Mouse (Mus musculus) hindbrain, embryonic 15.5 days (tissue): Measurements from ENCODE around the gene Krt42. TPM values are rescaled to one million over a fixed set of nuclear protein-coding genes. Genes with fewer than 3 reads are reported as not detected.
A peak's percentile ranks its signal among the peaks of the same experiment; 100 is the strongest.

Experiments
- ATAC-seq: fragments of 200-750 bp; cut with Nextera tagmentation; 2 replicates; pipeline ENCODE4 v1.8.0; 2017; ENCODE audit warnings: low read depth, moderate number of reproducible peaks, moderate TSS enrichment; ENCODE audit not compliant: low FRiP score
- H3K27ac ChIP-seq: fragments of 300-500 bp; sonication (generic); replicated peaks from 2 replicates; pipeline ENCODE4 v1.5.1; 2015; ENCODE audit warnings: mild to moderate bottlenecking, inconsistent platforms
- H3K27me3 ChIP-seq: fragments of 300-500 bp; sonication (generic); 2 replicates; pipeline ENCODE4 v1.6.1; 2015; ENCODE audit warnings: control low read depth, inconsistent platforms
- H3K36me3 ChIP-seq: fragments of 300-500 bp; sonication (generic); 2 replicates; pipeline ENCODE4 v1.6.1; 2015; ENCODE audit warnings: control low read depth, inconsistent platforms
- H3K4me1 ChIP-seq: fragments of 300-500 bp; sonication (generic); replicated peaks from 2 replicates; pipeline ENCODE4 v1.6.1; 2015; ENCODE audit warnings: control low read depth, inconsistent platforms
- H3K4me2 ChIP-seq: fragments of 300-500 bp; sonication (generic); 2 replicates; pipeline ENCODE4 v1.6.1; 2015; ENCODE audit warnings: moderate library complexity, mild to moderate bottlenecking, inconsistent platforms
- H3K4me3 ChIP-seq: fragments of 300-500 bp; sonication (generic); 2 replicates; pipeline ENCODE4 v1.5.1; 2015; ENCODE audit warnings: mild to moderate bottlenecking, inconsistent platforms
- H3K9ac ChIP-seq: fragments of 300-500 bp; sonication (generic); 2 replicates; pipeline ENCODE4 v1.6.1; 2015; ENCODE audit warnings: inconsistent platforms
- H3K9me3 ChIP-seq: fragments of 300-500 bp; sonication (generic); 2 replicates; pipeline ENCODE4 v1.6.1; 2016; ENCODE audit warnings: control low read depth, inconsistent platforms
- WGBS: fragments of 180-500 bp; shearing (Covaris S2); methylation state at CpG from one replicate; pipeline ENCODE4 v1.1.7; 2015; 5-methylcytosine and 5-hydroxymethylcytosine counted together
- polyA plus RNA-seq: library from polyadenylated mRNA; unstranded; fragments of >200 nt; fragmentation: Nextera tagmentation; extraction: Ambion mirVana; gene quantifications from 2 replicates; pipeline ENCODE4 v1.2.1, GENCODE M21; 2015

Krt42 gene
- polyA plus RNA-seq, 1 experiment from 2014 or later = not detected

DNA sequence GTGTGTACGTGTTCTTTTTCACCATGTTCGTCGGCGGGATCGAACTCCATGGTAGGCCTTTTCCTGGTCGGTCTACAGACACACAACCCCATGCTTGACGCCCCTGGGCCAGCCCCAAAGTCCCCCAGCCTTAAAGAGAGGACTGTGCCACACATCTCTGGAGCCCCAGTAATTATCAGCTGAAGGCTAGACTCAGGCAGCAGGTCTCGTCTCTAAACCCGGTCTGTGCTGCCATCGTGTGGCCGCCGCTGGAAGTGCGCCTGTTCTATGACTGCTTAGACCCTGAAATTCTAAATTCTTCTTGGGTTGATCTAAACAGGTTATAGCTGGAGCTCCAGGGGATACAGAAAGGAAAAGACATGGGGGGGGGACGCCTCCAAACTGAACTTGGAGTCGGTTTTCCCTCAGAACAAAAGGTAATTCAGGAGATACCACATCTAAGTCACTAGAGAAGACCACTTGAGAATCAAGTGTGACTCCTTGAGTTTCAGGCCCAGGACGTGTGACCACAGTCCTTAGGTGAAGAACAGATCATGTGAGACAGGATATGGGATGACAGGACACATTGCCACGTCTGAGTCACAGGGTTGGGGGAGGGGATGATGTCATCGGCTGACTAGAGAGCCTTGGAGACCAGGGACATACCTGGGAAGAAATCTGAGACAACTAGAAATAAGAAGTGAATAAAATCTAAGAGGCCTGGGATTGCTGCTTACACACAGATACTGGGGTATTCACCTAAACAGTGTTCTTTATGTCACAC is 28.8 kb upstream of the Krt42 start:
- 19% methylated on average over 18 of the region's 18 CpGs for WGBS
- no peaks in the 10 kb centered on the region for H3K9me3 ChIP-seq
- H3K9ac ChIP-seq = 0 out of 2 replicates have a peak overlapping the region, but pooled peaks have one; percentile 10
- H3K27me3 ChIP-seq = no peaks in the 10 kb centered on the region
- H3K4me3 ChIP-seq = peak overlapping the region; percentile 15; the same call in 1 of the 2 replicates
- no peaks in the 10 kb centered on the region for H3K36me3 ChIP-seq
- H3K4me2 ChIP-seq = peak overlapping the region; percentile 47
- no peak overlapping the region for H3K27ac ChIP-seq
- 0 out of 2 replicates have a peak, but pooled peaks cover 5% of the 10 kb centered on the region for H3K4me1 ChIP-seq
- peak; percentile 69; the same call in 1 of the 2 replicates for ATAC-seq

DNA sequence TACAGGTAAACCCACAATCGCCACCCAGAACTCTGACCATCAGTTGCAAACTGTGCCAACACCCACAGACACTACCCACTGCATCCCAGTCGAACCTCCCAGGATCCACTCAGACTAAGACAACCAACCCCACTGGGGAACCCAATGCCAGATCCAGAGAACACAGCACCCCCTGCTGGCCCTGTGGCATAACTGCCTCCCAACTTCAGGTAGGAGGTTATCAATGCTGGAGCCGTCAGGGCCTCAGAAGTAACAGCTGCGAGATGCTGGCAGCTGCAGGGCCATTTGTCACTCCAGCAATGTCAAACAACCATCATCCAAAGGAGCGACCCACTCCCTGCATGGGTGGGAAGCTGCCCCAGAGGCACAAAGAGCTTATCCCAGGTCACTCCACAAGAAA is 28.1 kb upstream of the Krt42 start:
- Histone ChIP-seq H3K9ac (0 out of 2 replicates have a peak overlapping the region, but pooled peaks have one; percentile 10), H3K4me1 (0 out of 2 replicates have a peak, but pooled peaks cover 5% of the 10 kb centered on the region), H3K36me3 (no peaks in the 10 kb centered on the region), H3K27me3 (no peaks in the 10 kb centered on the region), H3K27ac (no peak overlapping the region), H3K4me3 (no peak overlapping the region), H3K9me3 (no peaks in the 10 kb centered on the region), H3K4me2 (peak overlapping the region; percentile 47)
- 39% methylated on average over 5 of the region's 5 CpGs for WGBS
- no peak for ATAC-seq

DNA sequence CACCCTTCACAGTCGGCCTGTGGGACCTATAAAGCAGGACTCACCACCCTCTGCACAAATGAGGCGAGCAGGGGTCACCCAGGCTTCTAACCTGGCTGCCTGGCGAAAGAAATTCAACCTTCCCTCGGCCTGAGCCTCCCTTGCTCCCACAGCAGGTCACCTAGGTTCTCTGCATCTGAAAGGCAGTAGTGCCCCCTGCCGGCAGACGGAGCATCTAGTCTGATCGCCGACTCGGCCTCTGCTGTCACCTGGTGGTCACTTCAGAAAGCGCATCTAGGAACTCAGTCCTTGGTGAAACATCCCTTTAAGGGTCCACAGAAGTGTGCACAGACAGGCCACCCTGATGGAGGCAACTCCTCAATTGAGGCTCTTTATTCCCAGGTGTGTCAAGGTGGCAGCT is 25.6 kb upstream of the Krt42 start:
- no peaks in the 10 kb centered on the region for H3K27me3 ChIP-seq
- WGBS = 11% methylated on average over 10 of the region's 10 CpGs
- no peaks in the 10 kb centered on the region for H3K36me3 ChIP-seq
- no peak overlapping the region for H3K9ac ChIP-seq
- peak overlapping the region; percentile 40 for H3K4me2 ChIP-seq
- H3K27ac ChIP-seq = no peak overlapping the region
- no peaks in the 10 kb centered on the region for H3K9me3 ChIP-seq
- H3K4me3 ChIP-seq = no peak overlapping the region
- 0 out of 2 replicates have a peak, but pooled peaks cover 5% of the 10 kb centered on the region for H3K4me1 ChIP-seq
- ATAC-seq = 0 out of 2 replicates have a peak, but pooled peaks have one; percentile 27

DNA sequence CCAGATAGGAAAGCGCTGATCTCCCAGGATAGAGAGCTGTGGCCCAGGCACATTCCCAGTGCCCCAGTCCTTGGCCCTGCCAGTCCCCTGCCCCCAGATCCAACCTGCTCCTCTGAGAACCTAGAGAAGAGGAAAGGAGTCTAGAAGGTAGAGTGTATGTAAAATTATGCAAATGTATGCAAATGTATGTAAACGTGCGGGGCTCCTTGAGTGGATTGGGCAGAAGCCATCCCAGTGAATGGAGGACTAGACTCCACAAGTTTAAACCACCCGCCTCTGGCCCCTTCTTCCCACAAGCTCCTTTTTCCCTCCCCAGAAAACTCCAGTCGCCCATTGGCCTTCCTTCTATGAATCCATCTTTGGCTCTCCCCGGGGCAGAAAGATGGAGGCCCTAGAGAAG is 23.2 kb upstream of the Krt42 start:
- Histone ChIP-seq H3K9me3 (no peaks in the 10 kb centered on the region), H3K27ac (no peak overlapping the region), H3K9ac (no peak overlapping the region), H3K27me3 (no peaks in the 10 kb centered on the region), H3K4me3 (no peak overlapping the region), H3K4me1 (0 out of 2 replicates have a peak, but pooled peaks cover 1% of the 10 kb centered on the region), H3K4me2 (no peak overlapping the region), H3K36me3 (no peaks in the 10 kb centered on the region)
- WGBS = 46% methylated on average over 6 of the region's 6 CpGs
- no peak for ATAC-seq

DNA sequence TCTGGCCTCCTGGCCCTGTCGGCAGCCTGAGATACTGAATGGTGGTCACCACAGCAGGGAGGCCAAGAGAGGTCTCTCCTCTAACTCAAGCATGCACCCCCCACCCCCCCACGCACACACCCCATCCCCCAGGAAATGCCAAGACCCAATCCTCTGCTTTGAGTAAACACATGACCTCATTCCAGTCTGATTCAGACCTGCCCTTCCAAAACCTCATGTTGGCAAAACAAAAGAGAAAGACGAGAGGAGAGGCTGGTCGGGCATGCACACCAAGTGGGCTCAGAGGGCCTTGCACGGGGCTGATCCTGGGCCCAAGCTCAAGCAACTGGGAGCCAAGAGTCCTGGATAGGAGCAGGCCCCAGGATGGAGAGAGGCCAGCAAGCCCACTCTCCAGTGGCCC is 20.6 kb upstream of the Krt42 start:
- no peak overlapping the region for H3K9ac ChIP-seq
- no peaks in the 10 kb centered on the region for H3K36me3 ChIP-seq
- 41% methylated on average over 5 of the region's 5 CpGs for WGBS
- H3K27me3 ChIP-seq = no peaks in the 10 kb centered on the region
- H3K4me3 ChIP-seq = no peak overlapping the region
- H3K4me2 ChIP-seq = no peak overlapping the region
- ATAC-seq = no peak
- no peaks in the 10 kb centered on the region for H3K4me1 ChIP-seq
- H3K27ac ChIP-seq = no peak overlapping the region
- no peaks in the 10 kb centered on the region for H3K9me3 ChIP-seq

DNA sequence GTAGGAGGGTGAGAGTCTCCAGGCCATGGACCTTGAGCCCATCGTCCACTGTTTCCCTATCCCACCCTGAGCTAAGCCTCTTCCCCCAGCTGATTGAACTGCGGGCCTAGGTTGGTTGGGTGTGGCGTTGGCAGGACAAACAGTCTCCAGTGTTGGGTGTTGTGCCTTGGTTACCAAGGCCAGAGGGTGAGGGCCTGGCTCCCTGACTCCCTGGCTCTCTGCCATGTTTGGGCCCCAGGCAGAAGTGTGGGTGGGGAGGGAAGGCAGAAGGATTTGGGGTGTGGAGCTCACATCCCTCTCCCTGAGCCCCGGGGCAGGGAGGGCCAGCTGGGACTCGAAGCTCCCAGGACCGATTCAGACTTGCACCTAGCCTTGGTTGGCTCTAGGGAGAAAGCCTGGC is 19.3 kb upstream of the Krt42 start:
- 82% methylated on average over 6 of the region's 6 CpGs for WGBS
- no peak overlapping the region for H3K27ac ChIP-seq
- no peak for ATAC-seq

DNA sequence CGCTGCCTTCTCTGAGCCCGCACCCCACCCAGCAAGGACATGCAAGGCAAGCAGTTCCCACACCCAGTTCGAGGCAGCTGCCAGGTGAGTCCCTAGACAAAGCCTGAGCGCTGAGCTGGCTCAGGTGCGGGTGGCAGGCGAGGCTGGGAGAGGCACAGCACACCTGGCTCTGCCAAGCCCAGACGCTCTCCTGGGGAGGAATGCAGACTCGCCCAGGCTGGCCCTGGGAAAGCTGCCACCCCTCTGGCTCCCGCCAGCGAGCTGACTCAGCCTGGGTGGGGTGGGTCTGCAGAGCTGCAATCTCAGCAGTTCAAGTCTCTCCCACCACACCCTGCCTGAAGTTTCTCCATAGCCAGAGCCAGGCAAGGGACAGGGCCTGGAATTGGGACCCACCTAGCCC is 17.4 kb upstream of the Krt42 start:
- no peak for ATAC-seq
- H3K36me3 ChIP-seq = no peaks in the 10 kb centered on the region
- H3K4me1 ChIP-seq = no peaks in the 10 kb centered on the region
- 34% methylated on average over 10 of the region's 10 CpGs for WGBS
- H3K27me3 ChIP-seq = no peaks in the 10 kb centered on the region
- no peak overlapping the region for H3K9ac ChIP-seq
- H3K4me2 ChIP-seq = no peak overlapping the region
- H3K4me3 ChIP-seq = no peak overlapping the region
- H3K9me3 ChIP-seq = no peaks in the 10 kb centered on the region
- H3K27ac ChIP-seq = no peak overlapping the region

More for the DNA sequence above, 19.3 kb upstream of the Krt42 start:
- H3K4me2 ChIP-seq = no peak overlapping the region
- no peaks in the 10 kb centered on the region for H3K36me3 ChIP-seq
- no peaks in the 10 kb centered on the region for H3K27me3 ChIP-seq
- H3K9me3 ChIP-seq = no peaks in the 10 kb centered on the region
- H3K9ac ChIP-seq = no peak overlapping the region
- H3K4me1 ChIP-seq = no peaks in the 10 kb centered on the region
- no peak overlapping the region for H3K4me3 ChIP-seq

DNA sequence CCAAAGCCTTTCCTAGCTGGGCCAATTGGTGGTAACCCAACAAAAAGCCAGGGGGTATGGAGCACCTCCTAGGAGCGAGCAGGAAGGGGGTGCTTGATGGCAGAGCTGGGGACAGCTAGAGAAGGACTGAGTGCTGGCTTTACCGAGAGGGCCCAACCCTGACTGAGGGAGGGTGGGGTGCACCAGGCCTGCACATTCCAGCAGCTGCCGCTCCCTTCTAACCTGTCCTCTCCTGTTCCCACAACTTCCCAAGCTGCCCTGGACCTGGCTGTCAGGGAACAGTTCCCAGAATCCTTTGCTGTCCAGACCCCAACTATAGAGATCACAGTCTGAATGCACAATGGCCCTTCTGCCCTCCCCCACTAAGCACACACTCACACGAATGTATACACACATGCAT is 15.3 kb upstream of the Krt42 start:
- H3K4me3 ChIP-seq = no peak overlapping the region
- no peak overlapping the region for H3K9ac ChIP-seq
- ATAC-seq = no peak
- no peaks in the 10 kb centered on the region for H3K9me3 ChIP-seq
- no peak overlapping the region for H3K4me2 ChIP-seq
- H3K36me3 ChIP-seq = no peaks in the 10 kb centered on the region
- 84% methylated on average over 4 of the region's 4 CpGs for WGBS
- no peaks in the 10 kb centered on the region for H3K27me3 ChIP-seq
- no peaks in the 10 kb centered on the region for H3K4me1 ChIP-seq
- no peak overlapping the region for H3K27ac ChIP-seq

DNA sequence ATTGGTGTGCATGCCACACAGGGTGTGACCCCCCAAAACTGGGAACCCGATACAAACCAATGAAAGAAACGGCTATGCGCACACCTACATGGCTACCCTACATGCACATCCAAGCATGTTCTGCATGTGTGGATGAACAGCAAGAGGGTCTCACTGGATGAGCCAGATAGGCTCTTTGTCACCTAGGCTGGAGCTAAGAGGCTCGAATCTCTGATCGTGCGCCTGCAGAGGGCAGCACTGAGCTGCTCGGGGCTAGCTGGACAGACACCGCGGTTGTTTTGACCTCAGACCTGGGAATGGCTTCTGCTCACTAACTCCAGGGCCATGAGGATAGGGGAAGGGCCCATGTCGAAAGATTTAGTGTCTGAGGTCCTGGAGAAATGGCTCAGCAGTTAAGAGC is 12.9 kb upstream of the Krt42 start:
- WGBS = 26% methylated on average over 10 of the region's 10 CpGs
- H3K27ac ChIP-seq = no peak overlapping the region
- H3K4me2 ChIP-seq = no peak overlapping the region
- H3K9me3 ChIP-seq = no peaks in the 10 kb centered on the region
- no peak overlapping the region for H3K9ac ChIP-seq
- H3K36me3 ChIP-seq = no peaks in the 10 kb centered on the region
- peak; percentile 27; the same call in 1 of the 2 replicates for ATAC-seq
- H3K4me3 ChIP-seq = no peak overlapping the region
- no peaks in the 10 kb centered on the region for H3K27me3 ChIP-seq
- no peaks in the 10 kb centered on the region for H3K4me1 ChIP-seq

DNA sequence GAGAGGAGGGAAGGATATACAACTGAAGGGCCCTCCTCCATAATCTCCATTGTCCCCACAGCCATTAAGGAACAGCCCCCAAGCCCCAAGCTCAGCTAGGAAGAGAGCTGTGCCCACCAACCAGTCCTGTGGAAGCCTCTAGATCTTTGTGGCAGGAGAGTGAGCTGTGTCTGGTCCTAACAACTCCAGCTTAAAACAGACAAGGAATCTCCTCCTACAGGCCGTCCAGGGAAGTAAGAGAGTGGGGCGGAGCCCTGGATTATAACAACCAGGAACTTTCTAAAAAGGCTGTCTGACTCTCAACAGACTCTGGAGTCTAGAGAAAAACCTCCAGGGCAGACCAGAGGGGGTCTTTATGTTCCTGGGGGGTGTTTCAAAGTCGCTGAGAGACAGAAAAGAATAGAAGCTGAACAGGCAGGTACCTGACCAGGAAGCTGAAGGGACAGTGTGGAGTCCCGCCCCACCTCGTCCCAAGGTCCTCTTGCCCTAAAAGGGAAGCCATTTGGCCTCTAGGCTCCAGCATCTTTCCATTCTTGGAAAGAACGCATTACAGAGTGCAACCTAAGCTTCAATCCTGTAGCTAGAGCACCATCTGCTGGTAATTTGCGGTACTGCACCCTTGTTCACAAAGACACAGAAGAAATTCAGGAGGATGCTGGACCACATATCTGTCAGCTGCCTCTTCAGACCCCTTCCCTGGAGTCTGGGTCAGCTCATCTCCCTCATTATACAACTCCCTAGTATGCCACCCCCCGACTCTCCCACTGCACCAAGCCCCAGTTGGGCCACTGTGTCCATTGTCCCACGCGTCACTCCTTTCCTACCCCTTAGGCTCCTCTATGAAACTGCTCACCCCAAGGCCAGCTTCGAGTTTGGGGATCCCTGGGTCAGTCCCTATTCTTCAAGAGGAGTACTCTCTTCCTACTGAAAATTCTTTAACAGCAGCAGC is 12.2 kb upstream of the Krt42 start:
- Histone ChIP-seq H3K4me1 (no peaks in the 10 kb centered on the region), H3K36me3 (no peaks in the 10 kb centered on the region), H3K4me3 (no peak overlapping the region), H3K4me2 (0 out of 2 replicates have a peak overlapping the region, but pooled peaks have one; percentile 4), H3K9me3 (no peaks in the 10 kb centered on the region), H3K27ac (no peak overlapping the region), H3K9ac (no peak overlapping the region), H3K27me3 (no peaks in the 10 kb centered on the region)
- WGBS = 20% methylated on average over 11 of the region's 11 CpGs
- peak; percentile 63; the same call in 1 of the 2 replicates for ATAC-seq

DNA sequence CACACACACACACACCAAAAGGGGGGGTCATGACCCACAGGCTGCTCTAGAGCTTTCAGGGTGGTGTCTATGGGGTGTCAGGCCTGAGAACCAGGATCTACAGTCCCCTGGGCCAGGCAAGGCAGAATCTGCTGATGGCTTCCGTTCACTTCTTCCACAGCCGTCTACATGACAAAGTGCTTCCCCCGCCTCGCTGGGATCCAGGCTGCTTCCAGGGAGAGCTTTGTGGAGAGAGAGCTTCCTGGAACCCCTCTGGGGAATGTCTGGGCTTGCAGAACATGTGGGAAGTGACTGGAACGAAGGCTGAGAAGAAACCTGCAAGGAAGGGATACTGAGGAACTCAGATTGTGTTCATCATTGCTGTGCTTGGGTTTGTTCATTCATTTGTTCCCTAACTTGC is 9.1 kb upstream of the Krt42 start:
- ATAC-seq = no peak
- Histone ChIP-seq H3K9me3 (no peaks in the 10 kb centered on the region), H3K27me3 (no peaks in the 10 kb centered on the region)

More for the DNA sequence above, 9.1 kb upstream of the Krt42 start:
- WGBS = 56% methylated on average over 5 of the region's 5 CpGs
- Histone ChIP-seq H3K9ac (no peak overlapping the region), H3K4me3 (no peak overlapping the region), H3K4me1 (no peaks in the 10 kb centered on the region), H3K36me3 (no peaks in the 10 kb centered on the region), H3K4me2 (no peak overlapping the region), H3K27ac (no peak overlapping the region)
